Mouse (Mus musculus) spleen, postnatal 4 days (tissue): ENCODE measurements at regions not wholly inside any gene's neighbourhood (a gene's known extent, or its start where the extent isn't known, plus 50 kb on each side); places are given as distances from the start of the nearest gene placed in this dataset.

ENCODE experiments used
- DNase-seq, 2 experiments: peaks; one replicate each; pipeline ENCODE4 v3.0.0; 2022; ENCODE audit warnings: low spot score in 2 of 2

DNA sequence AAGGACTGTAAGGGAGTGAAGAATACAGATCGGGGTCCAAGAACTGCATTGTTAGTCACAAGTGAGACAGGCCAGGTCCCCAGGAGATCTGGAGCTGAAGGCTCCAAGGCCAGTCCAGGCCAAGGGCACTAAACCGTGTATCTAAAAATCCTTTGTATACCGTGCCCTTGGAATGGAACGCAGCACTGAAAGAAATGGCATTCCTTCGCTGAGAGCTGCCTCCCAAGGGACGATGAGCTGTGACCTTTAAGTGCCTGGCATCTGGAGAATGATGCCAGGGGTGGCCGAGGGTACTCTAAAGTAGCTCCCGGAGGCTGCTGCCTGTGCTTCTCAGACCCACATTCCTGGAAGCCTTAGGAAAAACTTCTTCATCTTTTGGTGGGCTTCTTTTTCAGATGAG, 76.0 kb upstream of the Pkn2 start:
- DNase-seq = no peak

DNA sequence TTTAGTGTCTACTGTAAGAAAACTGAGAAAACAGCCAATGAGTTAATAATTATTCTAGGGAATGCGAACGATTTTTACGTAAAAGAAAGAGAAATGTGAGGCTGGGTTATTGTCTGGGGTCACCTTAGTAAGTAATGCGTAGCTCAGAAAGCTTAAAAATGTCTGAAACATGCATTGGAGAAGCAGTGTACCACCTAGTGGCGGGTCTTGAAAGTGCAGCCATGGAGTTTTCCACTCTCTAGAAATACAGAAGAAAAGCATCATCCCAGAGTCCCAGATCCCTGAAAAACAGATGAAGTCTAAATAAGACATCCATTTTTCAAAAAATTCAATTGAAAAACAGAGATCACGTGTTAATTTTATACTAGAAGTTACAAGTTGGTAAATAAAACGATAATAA, 67.0 kb upstream of the Pkn2 start:
- peak; percentile 44 to 77 for DNase-seq

DNA sequence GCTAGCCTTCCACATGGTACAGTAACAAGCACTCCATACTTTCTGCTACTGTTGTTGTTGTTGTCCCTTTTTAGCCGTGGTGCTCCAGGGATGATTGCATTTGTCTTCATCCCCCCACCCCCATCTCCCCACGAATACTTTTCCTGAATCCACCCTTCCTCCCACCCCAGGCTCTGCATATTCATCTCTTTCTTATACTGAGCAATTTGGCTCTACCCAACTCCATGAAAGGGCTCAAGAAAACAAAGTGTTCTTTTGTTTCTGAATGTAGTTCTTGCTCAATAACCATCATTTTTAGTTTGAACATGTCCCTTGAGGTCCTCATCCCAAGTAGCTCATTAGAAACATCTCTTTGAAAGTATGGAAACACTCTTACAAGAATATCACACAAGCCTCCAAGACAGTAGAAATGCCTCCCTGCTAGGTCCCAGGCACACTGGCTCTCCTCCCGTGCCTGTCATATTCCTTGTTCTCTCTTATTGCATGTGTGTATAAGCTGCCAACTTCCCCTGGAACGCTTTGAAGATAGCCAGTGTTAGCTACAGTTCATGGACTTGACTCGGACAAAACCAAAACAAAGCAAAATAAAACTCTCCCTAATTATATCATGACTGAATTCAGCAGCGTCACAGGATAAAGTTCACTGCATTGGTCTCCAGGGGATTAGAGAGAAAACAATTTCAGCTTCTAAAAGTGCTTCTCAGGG, 59.7 kb upstream of the Pkn2 start:
- peak in 1 of 2 experiments; percentile 34 for DNase-seq

DNA sequence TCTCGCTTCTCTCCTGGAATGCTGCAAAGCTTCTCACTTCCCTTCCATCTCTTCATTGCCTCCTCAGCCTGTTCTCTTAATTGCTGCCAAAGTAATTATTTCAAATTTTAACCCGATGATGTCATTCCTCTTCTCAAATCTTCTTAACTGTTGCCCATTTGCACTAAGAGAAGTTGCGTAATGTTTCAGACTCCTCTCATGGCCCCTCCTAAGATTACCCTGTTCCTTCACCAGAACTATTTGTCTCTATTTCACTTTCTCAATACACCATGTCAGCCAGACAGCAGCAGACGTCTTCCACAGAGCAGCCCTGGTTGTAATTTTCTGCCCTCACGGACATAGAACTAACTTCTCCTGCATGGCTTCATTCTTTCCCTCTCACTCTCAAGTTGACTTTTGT, 59.1 kb upstream of the Pkn2 start:
- DNase-seq = peak in 1 of 2 experiments; percentile 26

DNA sequence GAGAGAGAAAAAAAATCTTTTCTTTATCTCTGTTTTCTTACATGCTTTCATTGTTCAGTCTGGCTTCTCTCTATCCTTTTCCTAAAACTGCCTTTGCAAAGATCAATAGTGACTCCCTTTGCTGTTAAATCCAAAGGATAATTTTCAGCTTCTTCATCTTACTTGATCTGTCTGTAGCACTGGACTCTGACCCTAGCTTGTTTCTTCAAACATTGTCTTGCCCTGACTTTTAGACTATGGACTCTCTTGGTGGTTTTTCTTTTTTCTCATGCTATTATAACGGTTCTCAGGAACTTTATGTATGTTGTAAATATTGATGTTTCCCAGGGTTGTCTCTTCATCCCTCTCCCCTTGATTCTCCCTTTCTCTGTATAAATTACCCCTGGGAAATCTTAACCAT, 58.0 kb upstream of the Pkn2 start:
- DNase-seq = no peak

DNA sequence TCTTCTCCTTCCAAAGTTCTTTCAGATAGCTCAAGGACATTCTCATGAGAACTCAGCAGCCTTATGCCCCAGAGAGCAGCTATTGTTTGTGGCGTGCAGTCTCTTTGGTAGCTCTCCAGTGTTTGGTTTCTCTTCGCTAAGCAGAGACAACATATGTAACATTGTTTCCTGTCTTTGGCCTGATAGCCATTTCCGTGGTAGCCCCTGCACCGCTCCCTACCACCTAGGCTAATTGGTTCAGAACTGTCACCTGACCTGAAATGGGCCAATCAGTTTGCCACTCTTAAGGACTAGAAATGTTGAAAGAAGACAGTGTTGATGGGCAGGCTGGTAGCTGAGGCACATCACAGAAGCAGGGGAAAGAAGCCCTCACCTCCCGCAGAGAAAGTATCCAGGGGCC, 54.1 kb upstream of the Pkn2 start:
- DNase-seq = no peak

DNA sequence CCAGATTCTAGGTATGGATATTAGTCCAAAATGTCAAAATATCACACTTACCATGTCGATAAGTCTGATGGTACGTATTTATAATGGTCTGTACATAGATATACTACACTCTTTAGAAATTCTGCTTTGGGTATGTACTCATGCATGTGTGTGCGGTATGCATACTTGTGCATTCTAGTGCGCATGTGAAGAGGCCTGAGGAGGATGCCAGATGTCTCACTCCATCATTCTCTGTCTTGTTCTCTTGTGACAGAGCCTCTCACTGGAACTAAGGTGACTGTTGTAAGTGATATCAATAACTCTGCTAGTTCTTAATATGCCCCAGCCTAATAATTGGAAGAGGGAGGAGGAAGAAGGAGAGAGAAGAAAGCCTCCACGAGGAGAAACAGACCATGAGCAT, 52.5 kb upstream of the Pkn2 start:
- no peak for DNase-seq

DNA sequence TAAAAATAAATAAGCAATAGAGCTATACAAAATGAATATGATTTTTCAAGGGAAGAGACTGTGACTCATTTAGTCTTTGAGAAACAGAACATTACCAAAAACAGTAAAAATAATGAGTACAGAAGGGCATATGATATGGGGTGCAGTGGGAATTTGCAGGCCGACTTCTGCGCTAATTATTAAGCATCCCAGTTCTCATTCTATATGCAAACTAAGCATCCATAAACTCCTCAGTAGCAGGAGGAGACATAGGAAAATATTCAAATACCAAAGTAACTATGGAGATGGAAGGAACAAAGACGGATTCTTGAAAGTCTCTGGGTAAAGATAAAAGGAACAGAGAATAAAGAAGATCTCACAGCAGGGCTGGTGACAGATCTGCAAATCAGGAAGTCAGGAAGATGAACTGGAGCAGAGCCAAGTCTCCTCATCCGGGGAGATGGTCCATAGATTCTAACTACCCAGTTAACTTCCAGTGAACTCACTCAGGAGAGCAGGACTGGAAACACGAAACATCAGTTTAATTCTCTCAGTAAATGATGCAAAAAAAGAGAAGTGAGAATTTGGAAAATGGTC, 52.0 kb upstream of the Pkn2 start:
- DNase-seq = no peak
